Mouse (Mus musculus) urinary bladder, adult 2 months (tissue): ENCODE data around the gene Cit. TPM values are rescaled to one million over a fixed set of nuclear protein-coding genes. Genes with fewer than 3 reads are reported as not detected.
"Not testable (repeated sequence)": the region's sequence is repeated elsewhere in the genome, so short reads cannot be mapped to it uniquely, and the experiment has no call there.

Experiments
- DNase-seq: peaks from one replicate; pipeline ENCODE4 v3.0.0; 2022; ENCODE audit warnings: low spot score
- polyA plus RNA-seq: library from polyadenylated mRNA; depleted of rRNA; stranded (reverse); fragments of >200 nt; gene quantifications from 2 replicates; pipeline ENCODE4 v1.2.3, GENCODE M21; 2012; rRNA removed

The Cit gene
- 4.9 and 7.7 TPM in 2 replicates for polyA plus RNA-seq

GRCm38 (mm10) chr5:115844766-115845634, at the start of gene Cit:
Gene Cit, plus strand, starts transcription at chr5:115845278.
- peak; percentile 38 for DNase-seq

- no peak for DNase-seq
Observed at GRCm38 (mm10) chr5:115799016-115799894, 45.8 kb upstream of the Cit start.

GRCm38 (mm10) chr5:115799895-115800232, 45.2 kb upstream of the Cit start:
- no peak for DNase-seq

- no peak for DNase-seq
Observed at GRCm38 (mm10) chr5:115812262-115812661, 32.8 kb upstream of the Cit start.

GRCm38 (mm10) chr5:115817022-115817421, 28.1 kb upstream of the Cit start:
- no peak for DNase-seq

GRCm38 (mm10) chr5:115817655-115818054, 27.4 kb upstream of the Cit start:
- not testable (repeated sequence) for DNase-seq

- DNase-seq: no peak
Observed at GRCm38 (mm10) chr5:115819966-115820365, 25.1 kb upstream of the Cit start.

- DNase-seq: no peak
Observed at GRCm38 (mm10) chr5:115821200-115821599, 23.9 kb upstream of the Cit start.

GRCm38 (mm10) chr5:115821910-115822309, 23.2 kb upstream of the Cit start:
- DNase-seq: no peak

- no peak for DNase-seq
Observed at GRCm38 (mm10) chr5:115832754-115833153, 12.3 kb upstream of the Cit start.

- DNase-seq: not testable (repeated sequence)
Observed at GRCm38 (mm10) chr5:115833806-115834205, 11.3 kb upstream of the Cit start.

GRCm38 (mm10) chr5:115835291-115835690, 9.8 kb upstream of the Cit start:
- no peak for DNase-seq

- DNase-seq: no peak
Observed at GRCm38 (mm10) chr5:115838059-115838458, 7.0 kb upstream of the Cit start.

- DNase-seq: no peak
Observed at GRCm38 (mm10) chr5:115840453-115840852, 4.6 kb upstream of the Cit start.

GRCm38 (mm10) chr5:115840946-115841775, 3.9 kb upstream of the Cit start:
- no peak for DNase-seq

- DNase-seq: no peak
Observed at GRCm38 (mm10) chr5:115844368-115844765, 711 bp upstream of the Cit start.

- DNase-seq: no peak
Observed at GRCm38 (mm10) chr5:115845635-115846174, 627 bp downstream of the Cit start.

GRCm38 (mm10) chr5:115847166-115847565, 2.1 kb downstream of the Cit start:
- no peak for DNase-seq

GRCm38 (mm10) chr5:115848463-115848862, 3.4 kb downstream of the Cit start:
- DNase-seq: no peak

- no peak for DNase-seq
Observed at GRCm38 (mm10) chr5:115849263-115849829, 4.3 kb downstream of the Cit start.
